Mouse (Mus musculus) liver, adult 2 months (tissue): Measurements from ENCODE around the gene AC161166.1. TPM values are rescaled to one million over a fixed set of nuclear protein-coding genes. Genes with fewer than 3 reads are reported as not detected.
A peak's percentile ranks its signal among the peaks of the same experiment; 100 is the strongest.

Source experiments
- DNase-seq: peaks from one replicate; pipeline ENCODE4 v3.0.0-alpha.2; 2011; ENCODE audit warnings: low read depth, low spot score; ENCODE audit errors: extremely low read depth
- H3K27ac ChIP-seq: fragments of 200-500 bp; replicated peaks from 2 replicates; pipeline ENCODE4 v1.5.1; 2012; ENCODE audit warnings: low read depth, mild to moderate bottlenecking, control low read depth, inconsistent platforms, low read length; ENCODE audit not compliant: insufficient read depth
- H3K27me3 ChIP-seq: fragments of 200-500 bp; 2 replicates; pipeline ENCODE4 v1.6.1; 2012; ENCODE audit warnings: mild to moderate bottlenecking, moderate library complexity, low read length, inconsistent platforms; ENCODE audit not compliant: control insufficient read depth, insufficient read depth
- H3K36me3 ChIP-seq: fragments of 200-500 bp; 2 replicates; pipeline ENCODE4 v1.6.1; 2012; ENCODE audit warnings: low read length, inconsistent platforms; ENCODE audit not compliant: control insufficient read depth, insufficient read depth
- H3K4me1 ChIP-seq: fragments of 200-500 bp; 2 replicates; pipeline ENCODE4 v1.6.1; 2011; ENCODE audit warnings: low read length; ENCODE audit not compliant: control insufficient read depth, insufficient read depth
- H3K4me3 ChIP-seq: fragments of 200-500 bp; 2 replicates; pipeline ENCODE4 v1.5.1; 2011; ENCODE audit warnings: low read depth, mild to moderate bottlenecking, control low read depth, low read length, moderate library complexity; ENCODE audit not compliant: insufficient read depth
- H3K79me2 ChIP-seq: fragments of 200-500 bp; 2 replicates; pipeline ENCODE4 v1.6.1; 2012; ENCODE audit warnings: inconsistent platforms, mild to moderate bottlenecking, low read length, moderate library complexity; ENCODE audit not compliant: control insufficient read depth, insufficient read depth
- H3K9ac ChIP-seq: fragments of 200-500 bp; 2 replicates; pipeline ENCODE4 v1.6.1; 2012; ENCODE audit warnings: low read depth, mild to moderate bottlenecking, control low read depth, inconsistent platforms, low read length
- CTCF ChIP-seq: fragments of 200-500 bp; IDR thresholded peaks from 2 replicates; pipeline ENCODE4 v1.5.1; 2011; ENCODE audit warnings: low read depth, low read length, control low read depth
- POLR2A ChIP-seq: fragments of 200-500 bp; IDR thresholded peaks from 2 replicates; pipeline ENCODE4 v1.6.1; 2011; ENCODE audit warnings: low read length, control low read depth; ENCODE audit not compliant: insufficient read depth; ENCODE audit errors: extremely low read depth
- WGBS: fragments of 180-500 bp; shearing (Covaris S2); methylation state at CpG from one replicate; pipeline ENCODE4 v1.1.7; 2018; 5-methylcytosine and 5-hydroxymethylcytosine counted together
- polyA plus RNA-seq: library from polyadenylated mRNA; depleted of rRNA; stranded (reverse); fragments of >200 nt; gene quantifications from 2 replicates; pipeline ENCODE4 v1.2.3, GENCODE M21; 2012
- total RNA-seq: library from RNA; depleted of rRNA; stranded (reverse); fragments of >200 nt; gene quantifications from 2 replicates; pipeline ENCODE4 v1.2.3, GENCODE M21; 2014

AC161166.1 gene
- total and polyA plus RNA-seq, 2 experiments = not detected

DNA sequence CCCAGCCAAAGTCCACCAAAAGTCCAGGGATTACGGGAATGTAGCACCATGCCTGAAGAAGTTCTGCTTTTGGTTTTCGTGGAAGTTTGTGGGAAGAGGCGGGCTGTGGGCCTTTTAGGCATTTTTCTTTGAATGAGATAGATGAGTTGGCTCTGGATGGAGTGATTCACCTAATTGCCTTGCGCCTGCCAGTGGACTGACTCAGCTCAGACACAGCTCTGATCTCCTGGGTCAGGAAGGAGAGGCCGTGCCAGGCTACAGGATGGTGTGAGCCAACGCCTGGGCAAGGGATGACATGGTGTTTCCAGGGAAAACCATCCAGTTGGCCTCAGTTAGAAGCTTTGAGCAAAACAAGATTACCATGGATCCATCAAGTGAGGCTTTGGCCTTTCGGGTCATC lies 41.9 kb downstream of the AC161166.1 start:
- Histone ChIP-seq H3K4me3 (no peak overlapping the region), H3K9ac (no peak overlapping the region), H3K27ac (no peak overlapping the region), H3K79me2 (no peaks in the 10 kb centered on the region), H3K27me3 (no peaks in the 10 kb centered on the region), H3K4me1 (peaks cover 6% of the 10 kb centered on the region), H3K36me3 (no peaks in the 10 kb centered on the region)
- TF ChIP-seq CTCF (no peak), POLR2A (no peak)
- 79% methylated on average over 7 of the region's 7 CpGs for WGBS
- no peak for DNase-seq

DNA sequence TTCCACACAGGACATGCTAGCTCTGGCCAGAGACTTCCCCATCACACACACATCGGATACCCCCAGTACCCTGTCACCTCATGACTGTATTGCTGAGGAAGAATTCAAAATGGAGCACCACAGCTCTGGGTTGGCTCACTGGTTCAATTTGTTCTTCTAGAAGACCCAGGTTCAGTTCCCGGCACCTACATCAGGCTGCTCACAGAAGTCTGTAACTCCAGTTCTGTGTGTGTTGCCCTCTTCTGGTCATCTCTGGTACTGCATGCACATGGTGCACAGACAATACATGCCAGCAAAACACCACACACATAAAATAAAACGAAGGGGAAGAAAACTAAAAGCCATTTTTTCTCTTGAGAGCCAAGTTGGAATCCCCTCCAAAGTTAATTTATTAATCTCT lies 43.1 kb downstream of the AC161166.1 start:
- H3K4me1 ChIP-seq = peaks cover under 1% of the 10 kb centered on the region; the same call in 1 of the 2 replicates
- no peaks in the 10 kb centered on the region for H3K79me2 ChIP-seq
- no peak for TF ChIP-seq POLR2A
- peak; percentile 46; the same call in 1 of the 2 replicates for TF ChIP-seq CTCF
- no peak overlapping the region for H3K27ac ChIP-seq
- H3K4me3 ChIP-seq = no peak overlapping the region
- no peak for DNase-seq
- H3K27me3 ChIP-seq = no peaks in the 10 kb centered on the region
- no peaks in the 10 kb centered on the region for H3K36me3 ChIP-seq
- no peak overlapping the region for H3K9ac ChIP-seq
- 91% methylated on average over 3 of the region's 3 CpGs for WGBS

DNA sequence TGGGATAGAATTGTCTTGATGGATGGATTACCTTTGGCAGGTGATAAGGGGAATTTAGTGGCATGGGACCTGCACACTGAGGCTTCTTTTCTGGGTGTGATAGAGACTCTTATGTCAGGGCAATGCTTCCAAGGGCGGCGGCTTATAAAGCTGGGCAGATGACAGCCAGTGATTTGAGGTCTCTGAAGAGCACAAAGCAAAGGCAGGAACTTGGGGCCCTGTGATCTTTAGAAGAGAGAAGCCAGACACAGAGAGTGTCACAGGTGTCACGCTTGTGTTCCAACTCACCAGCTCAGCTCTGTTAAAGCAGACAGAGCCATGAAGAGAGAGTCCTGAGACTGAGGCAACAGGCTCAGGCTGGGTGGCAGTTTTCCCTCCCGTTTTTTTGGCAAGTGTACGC lies 44.4 kb downstream of the AC161166.1 start:
- 86% methylated on average over 5 of the region's 5 CpGs for WGBS
- no peak overlapping the region for H3K9ac ChIP-seq
- H3K79me2 ChIP-seq = no peaks in the 10 kb centered on the region
- TF ChIP-seq POLR2A (no peak), CTCF (no peak)
- no peaks in the 10 kb centered on the region for H3K4me1 ChIP-seq
- DNase-seq = no peak
- no peaks in the 10 kb centered on the region for H3K27me3 ChIP-seq
- no peak overlapping the region for H3K27ac ChIP-seq
- H3K36me3 ChIP-seq = no peaks in the 10 kb centered on the region
- H3K4me3 ChIP-seq = no peak overlapping the region

DNA sequence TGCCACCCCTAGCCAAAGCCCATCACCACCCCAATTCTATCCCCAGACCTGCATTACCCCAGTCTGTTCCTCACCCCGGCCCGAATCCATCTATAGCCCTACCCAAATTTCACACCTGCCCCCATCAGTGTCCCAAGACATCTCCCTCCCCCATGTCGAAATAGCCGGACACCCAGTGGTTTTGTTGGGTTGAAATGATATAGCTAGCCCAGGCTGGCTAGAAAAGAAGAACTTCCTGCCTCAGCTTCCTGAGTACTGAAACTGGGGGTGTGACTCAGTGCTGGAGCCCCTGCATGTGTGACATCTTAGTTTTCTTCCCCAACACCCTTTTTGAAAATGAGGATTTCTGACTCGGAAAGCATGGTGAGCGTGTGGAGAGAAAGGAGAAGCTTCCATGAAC lies 45.4 kb downstream of the AC161166.1 start:
- no peaks in the 10 kb centered on the region for H3K79me2 ChIP-seq
- TF ChIP-seq POLR2A (no peak), CTCF (no peak)
- H3K9ac ChIP-seq = no peak overlapping the region
- no peak for DNase-seq
- no peaks in the 10 kb centered on the region for H3K4me1 ChIP-seq
- H3K27me3 ChIP-seq = no peaks in the 10 kb centered on the region
- 90% methylated on average over 6 of the region's 6 CpGs for WGBS
- H3K36me3 ChIP-seq = no peaks in the 10 kb centered on the region
- no peak overlapping the region for H3K27ac ChIP-seq
- H3K4me3 ChIP-seq = no peak overlapping the region

DNA sequence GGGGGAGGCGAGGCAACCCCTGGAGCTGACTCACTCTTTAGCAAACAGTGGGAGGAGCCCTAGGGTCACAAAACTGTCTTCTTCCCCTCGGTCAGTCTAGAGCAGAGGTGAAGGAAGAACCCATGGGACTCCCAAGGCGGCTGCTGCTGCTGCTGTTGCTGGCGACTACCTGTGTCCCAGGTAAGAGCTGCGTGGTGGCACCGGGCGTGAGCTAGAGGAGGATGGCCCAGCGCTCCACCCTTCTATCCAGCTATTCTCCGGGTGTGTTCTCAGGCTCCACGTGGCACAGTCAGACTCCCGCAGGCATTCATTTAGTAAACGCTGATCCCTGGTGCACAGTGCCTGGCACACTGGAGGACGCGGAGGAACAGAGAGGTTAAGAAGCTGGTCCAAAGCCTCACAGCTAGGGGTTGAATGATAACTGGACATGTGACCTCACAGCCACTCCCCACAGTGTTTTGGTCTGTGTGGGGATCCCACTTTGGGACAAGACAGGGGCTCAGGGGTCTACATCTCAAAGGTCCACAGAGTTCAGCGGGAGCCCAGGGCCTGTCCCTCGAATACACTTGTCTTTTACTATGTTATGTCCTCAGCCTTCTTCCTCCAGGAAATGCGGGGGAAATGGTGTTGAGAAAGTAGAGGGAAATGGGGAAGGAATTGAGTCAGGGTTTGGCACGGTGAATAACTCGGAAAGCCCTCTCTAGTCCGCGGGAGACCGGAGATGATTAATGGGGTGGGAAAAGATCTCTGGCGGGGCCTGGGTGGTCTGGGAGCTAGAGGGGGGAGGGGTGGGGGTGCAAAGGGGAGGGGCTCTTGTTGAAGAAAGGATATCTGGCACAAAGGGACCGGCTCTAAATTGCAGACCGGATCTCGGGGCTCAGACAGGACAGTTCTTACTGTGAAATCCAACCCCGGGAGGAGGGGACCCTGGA lies 49.6 kb downstream of the AC161166.1 start, which contains the start of gene Plaur:
Gene Plaur, plus strand, starts transcription at position 97 of the 932 bp plus-strand sequence.
- Histone ChIP-seq H3K27me3 (no peaks in the 10 kb centered on the region), H3K9ac (peak within 1 kb of the TSS; percentile 37), H3K36me3 (no peaks in the 10 kb centered on the region), H3K79me2 (no peaks in the 10 kb centered on the region), H3K4me1 (no peaks in the 10 kb centered on the region), H3K27ac (0 out of 2 replicates have a peak within 1 kb of the TSS, but pooled peaks have one; percentile 15), H3K4me3 (peak within 1 kb of the TSS; percentile 49)
- DNase-seq = no peak
- WGBS = 6% methylated on average over 27 of the region's 27 CpGs
- no peak for TF ChIP-seq POLR2A
- TF ChIP-seq CTCF = no peak
